Mouse (Mus musculus) embryonic facial prominence, embryonic 14.5 days (tissue): Measurements from ENCODE around the gene Dusp3. TPM values are rescaled to one million over a fixed set of nuclear protein-coding genes. Genes with fewer than 3 reads are reported as not detected.

Source experiments
- ATAC-seq: fragments of 200-750 bp; cut with Nextera tagmentation; 2 replicates; pipeline ENCODE4 v1.8.0; 2017; ENCODE audit warnings: low read depth, moderate number of reproducible peaks, moderate TSS enrichment
- DNase-seq: peaks from one replicate; pipeline ENCODE4 v3.0.0-alpha.2; 2015; ENCODE audit warnings: low spot score
- H3K27ac ChIP-seq: fragments of 300-500 bp; sonication (generic); replicated peaks from 2 replicates; pipeline ENCODE4 v1.5.1; 2014; ENCODE audit warnings: low read depth, mild to moderate bottlenecking, low read length, moderate library complexity
- H3K27me3 ChIP-seq: fragments of 300-500 bp; sonication (generic); replicated peaks from 2 replicates; pipeline ENCODE4 v1.6.1; 2014; ENCODE audit warnings: low read length; ENCODE audit not compliant: control insufficient read depth, insufficient read depth
- H3K36me3 ChIP-seq: fragments of 300-500 bp; sonication (generic); 2 replicates; pipeline ENCODE4 v1.6.1; 2014; ENCODE audit warnings: low read length, mixed read lengths; ENCODE audit not compliant: control insufficient read depth, insufficient read depth
- H3K4me1 ChIP-seq: fragments of 300-500 bp; sonication (generic); 2 replicates; pipeline ENCODE4 v1.6.1; 2014; ENCODE audit warnings: antibody characterized with exemption, low read length; ENCODE audit not compliant: control insufficient read depth, insufficient read depth
- H3K4me2 ChIP-seq: fragments of 300-500 bp; sonication (generic); 2 replicates; pipeline ENCODE4 v1.6.1; 2014; ENCODE audit warnings: low read depth, mild to moderate bottlenecking, low read length, moderate library complexity, mixed read lengths
- H3K4me3 ChIP-seq: fragments of 300-500 bp; sonication (generic); 2 replicates; pipeline ENCODE4 v1.5.1; 2014; ENCODE audit warnings: low read depth, mild to moderate bottlenecking, low read length
- H3K9ac ChIP-seq: fragments of 300-500 bp; sonication (generic); 2 replicates; pipeline ENCODE4 v1.6.1; 2014; ENCODE audit warnings: low read depth, mild to moderate bottlenecking, low read length, moderate library complexity, mixed read lengths
- H3K9me3 ChIP-seq: fragments of 300-500 bp; sonication (generic); 2 replicates; pipeline ENCODE4 v1.6.1; 2016; ENCODE audit warnings: low read length; ENCODE audit not compliant: control insufficient read depth
- WGBS: fragments of 180-500 bp; shearing (Covaris S2); extraction: QIAGEN DNeasy Blood & Tissue Kit; methylation state at CpG from one replicate; pipeline ENCODE4 v1.1.7; 2014; 5-methylcytosine and 5-hydroxymethylcytosine counted together
- polyA plus RNA-seq: library from polyadenylated mRNA; unstranded; fragments of >200 nt; fragmentation: Nextera tagmentation; extraction: Ambion mirVana; gene quantifications from 2 replicates; pipeline ENCODE4 v1.2.1, GENCODE M21; 2014

Gene Dusp3
- polyA plus RNA-seq, 1 experiment from 2014 or later, result 38.3 TPM

GRCm38 (mm10) chr11:102023406-102023805 lies 36.6 kb upstream of the Dusp3 start:
- 0 out of 2 replicates have a peak, but pooled peaks cover 4% of the 10 kb centered on the region for H3K4me1 ChIP-seq
- no peak overlapping the region for H3K4me3 ChIP-seq
- DNase-seq (no peak), ATAC-seq (no peak)
- H3K9me3 ChIP-seq, result no peaks in the 10 kb centered on the region
- no peak overlapping the region for H3K9ac ChIP-seq
- H3K36me3 ChIP-seq, result no peaks in the 10 kb centered on the region
- H3K4me2 ChIP-seq, result no peak overlapping the region
- WGBS, result 79% methylated on average over 12 of the region's 13 CpGs
- no peaks in the 10 kb centered on the region for H3K27me3 ChIP-seq
- no peak overlapping the region for H3K27ac ChIP-seq

GRCm38 (mm10) chr11:102021196-102021595 lies 34.4 kb upstream of the Dusp3 start:
- ATAC-seq, result no peak
- Histone ChIP-seq H3K27ac (no peak overlapping the region), H3K4me3 (no peak overlapping the region), H3K9me3 (no peaks in the 10 kb centered on the region), H3K4me1 (no peaks in the 10 kb centered on the region), H3K27me3 (no peaks in the 10 kb centered on the region), H3K36me3 (no peaks in the 10 kb centered on the region), H3K4me2 (no peak overlapping the region), H3K9ac (no peak overlapping the region)
- no peak for DNase-seq
- WGBS, result 58% methylated on average over 5 of the region's 5 CpGs

- Histone ChIP-seq H3K4me3 (no peak overlapping the region), H3K36me3 (no peaks in the 10 kb centered on the region), H3K9ac (no peak overlapping the region), H3K4me2 (no peak overlapping the region), H3K9me3 (no peaks in the 10 kb centered on the region), H3K27ac (no peak overlapping the region), H3K4me1 (no peaks in the 10 kb centered on the region), H3K27me3 (no peaks in the 10 kb centered on the region)
- DNase-seq, result no peak
- ATAC-seq, result no peak
- 69% methylated on average over 9 of the region's 9 CpGs for WGBS
Measured at GRCm38 (mm10) chr11:102019736-102020135, 32.9 kb upstream of the Dusp3 start.

GRCm38 (mm10) chr11:102016136-102016535 lies 29.3 kb upstream of the Dusp3 start:
- Histone ChIP-seq H3K4me3 (no peak overlapping the region), H3K9ac (no peak overlapping the region), H3K4me1 (no peaks in the 10 kb centered on the region), H3K27me3 (no peaks in the 10 kb centered on the region), H3K27ac (no peak overlapping the region), H3K36me3 (peaks cover 6% of the 10 kb centered on the region; the same call in 1 of the 2 replicates), H3K4me2 (no peak overlapping the region), H3K9me3 (no peaks in the 10 kb centered on the region)
- 95% methylated on average over 1 of the region's 1 CpGs for WGBS
- ATAC-seq (no peak), DNase-seq (no peak)

- H3K27me3 ChIP-seq, result no peaks in the 10 kb centered on the region
- no peaks in the 10 kb centered on the region for H3K4me1 ChIP-seq
- WGBS, result 66% methylated on average over 6 of the region's 6 CpGs
- no peak overlapping the region for H3K4me2 ChIP-seq
- ATAC-seq (no peak), DNase-seq (no peak)
- no peak overlapping the region for H3K4me3 ChIP-seq
- H3K36me3 ChIP-seq, result peaks cover 6% of the 10 kb centered on the region; the same call in 1 of the 2 replicates
- no peak overlapping the region for H3K9ac ChIP-seq
- H3K9me3 ChIP-seq, result no peaks in the 10 kb centered on the region
- no peak overlapping the region for H3K27ac ChIP-seq
Measured at GRCm38 (mm10) chr11:102015472-102015871, 28.7 kb upstream of the Dusp3 start.

GRCm38 (mm10) chr11:102013201-102013600 lies 26.4 kb upstream of the Dusp3 start:
- H3K9me3 ChIP-seq, result no peaks in the 10 kb centered on the region
- no peak for DNase-seq
- H3K9ac ChIP-seq, result no peak overlapping the region
- H3K4me1 ChIP-seq, result no peaks in the 10 kb centered on the region
- ATAC-seq, result no peak
- peaks cover 6% of the 10 kb centered on the region; the same call in 1 of the 2 replicates for H3K36me3 ChIP-seq
- H3K27ac ChIP-seq, result no peak overlapping the region
- no peak overlapping the region for H3K4me2 ChIP-seq
- H3K4me3 ChIP-seq, result no peak overlapping the region
- WGBS, result 75% methylated on average over 7 of the region's 8 CpGs
- H3K27me3 ChIP-seq, result no peaks in the 10 kb centered on the region

GRCm38 (mm10) chr11:102011510-102011909 lies 24.7 kb upstream of the Dusp3 start:
- H3K4me3 ChIP-seq, result no peak overlapping the region
- H3K27ac ChIP-seq, result no peak overlapping the region
- H3K36me3 ChIP-seq, result peaks cover 6% of the 10 kb centered on the region; the same call in 1 of the 2 replicates
- DNase-seq (no peak), ATAC-seq (no peak)
- H3K9ac ChIP-seq, result no peak overlapping the region
- H3K9me3 ChIP-seq, result no peaks in the 10 kb centered on the region
- H3K27me3 ChIP-seq, result no peaks in the 10 kb centered on the region
- H3K4me2 ChIP-seq, result no peak overlapping the region
- H3K4me1 ChIP-seq, result no peaks in the 10 kb centered on the region
- WGBS, result 75% methylated on average over 8 of the region's 8 CpGs

GRCm38 (mm10) chr11:102010140-102010539 lies 23.3 kb upstream of the Dusp3 start:
- DNase-seq, result peak; percentile 66
- WGBS, result 70% methylated on average over 13 of the region's 13 CpGs
- Histone ChIP-seq H3K36me3 (peaks cover 6% of the 10 kb centered on the region; the same call in 1 of the 2 replicates), H3K9me3 (no peaks in the 10 kb centered on the region), H3K9ac (no peak overlapping the region), H3K4me2 (no peak overlapping the region), H3K27ac (no peak overlapping the region), H3K4me1 (no peaks in the 10 kb centered on the region), H3K27me3 (no peaks in the 10 kb centered on the region), H3K4me3 (no peak overlapping the region)
- ATAC-seq, result peak; percentile 33; the same call in 1 of the 2 replicates

- H3K4me1 ChIP-seq, result no peaks in the 10 kb centered on the region
- H3K9me3 ChIP-seq, result no peaks in the 10 kb centered on the region
- H3K4me2 ChIP-seq, result no peak overlapping the region
- no peak overlapping the region for H3K9ac ChIP-seq
- H3K36me3 ChIP-seq, result peaks cover 6% of the 10 kb centered on the region; the same call in 1 of the 2 replicates
- H3K27me3 ChIP-seq, result no peaks in the 10 kb centered on the region
- WGBS, result 79% methylated on average over 15 of the region's 15 CpGs
- DNase-seq (peak; percentile 32), ATAC-seq (no peak)
- H3K4me3 ChIP-seq, result no peak overlapping the region
- H3K27ac ChIP-seq, result no peak overlapping the region
Measured at GRCm38 (mm10) chr11:102008954-102009637, 22.3 kb upstream of the Dusp3 start.
